Mouse (Mus musculus) hindbrain, embryonic 10.5 days (tissue): ENCODE measurements at regions not wholly inside any gene's neighbourhood (a gene's known extent, or its start where the extent isn't known, plus 50 kb on each side); places are given as distances from the start of the nearest gene placed in this dataset.
A peak's percentile ranks its signal among the peaks of the same experiment; 100 is the strongest.

Experiments used
- DNase-seq: peaks from one replicate; pipeline ENCODE4 v3.0.0-alpha.2; 2017; ENCODE audit warnings: low spot score
- H3K27ac ChIP-seq: fragments of 300-500 bp; sonication (generic); 2 replicates; pipeline ENCODE4 v1.5.1; 2016; ENCODE audit warnings: mild to moderate bottlenecking, moderate library complexity
- H3K27me3 ChIP-seq: fragments of 300-500 bp; sonication (generic); 2 replicates; pipeline ENCODE4 v1.6.1; 2016; ENCODE audit warnings: mild to moderate bottlenecking; ENCODE audit not compliant: poor library complexity, insufficient read depth, severe bottlenecking
- H3K36me3 ChIP-seq: fragments of 300-500 bp; sonication (generic); 2 replicates; pipeline ENCODE4 v1.6.1; 2016; ENCODE audit warnings: mild to moderate bottlenecking, moderate library complexity
- H3K4me1 ChIP-seq: fragments of 300-500 bp; sonication (generic); replicated peaks from 2 replicates; pipeline ENCODE4 v1.6.1; 2016; ENCODE audit warnings: mild to moderate bottlenecking
- H3K4me3 ChIP-seq: fragments of 300-500 bp; sonication (generic); 2 replicates; pipeline ENCODE4 v1.5.1; 2016; ENCODE audit warnings: mild to moderate bottlenecking, moderate library complexity
- H3K9me3 ChIP-seq: fragments of 300-500 bp; sonication (generic); 2 replicates; pipeline ENCODE4 v1.6.1; 2016; ENCODE audit warnings: mild to moderate bottlenecking, moderate library complexity
- WGBS: fragments of 180-500 bp; shearing (Covaris S2); methylation state at CpG from one replicate; pipeline ENCODE4 v1.1.7; 2016; 5-methylcytosine and 5-hydroxymethylcytosine counted together

DNA sequence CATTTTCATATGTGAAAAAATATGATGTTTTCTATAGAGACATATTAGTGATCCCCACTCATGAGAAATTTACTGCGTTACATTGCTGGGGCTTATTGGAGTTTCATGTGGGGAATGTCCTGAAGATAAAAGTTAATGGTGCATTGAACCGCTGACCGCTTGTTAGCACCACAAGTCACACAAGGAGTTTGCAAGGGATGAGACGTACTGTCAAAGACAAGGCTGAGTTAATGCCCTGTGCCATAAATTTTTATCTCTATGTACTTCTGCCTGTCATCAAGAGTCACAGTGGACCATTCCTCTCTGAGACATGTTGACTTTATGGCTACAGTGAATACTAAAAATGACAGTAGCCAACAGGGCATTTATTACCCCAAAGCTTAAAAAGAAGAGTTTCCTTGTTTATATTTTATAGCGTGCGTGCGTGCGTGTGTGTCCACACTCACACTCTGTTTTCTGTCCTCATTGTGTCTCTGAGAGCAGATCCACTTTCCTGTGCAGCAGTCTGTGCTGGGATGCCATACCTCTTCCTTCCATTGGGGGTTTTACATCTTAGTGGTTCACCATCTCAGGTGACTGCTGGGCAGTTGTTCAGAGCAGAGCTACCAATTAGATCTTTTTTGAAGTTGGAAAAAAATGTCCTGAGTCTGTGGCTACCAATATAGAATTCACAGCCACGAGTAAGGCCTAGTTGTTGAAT is 451.4 kb downstream of the 1700129C05Rik start:
- no peaks in the 10 kb centered on the region for H3K36me3 ChIP-seq
- no peaks in the 10 kb centered on the region for H3K4me1 ChIP-seq
- 95% methylated on average over 9 of the region's 9 CpGs for WGBS
- no peaks in the 10 kb centered on the region for H3K27me3 ChIP-seq
- H3K9me3 ChIP-seq = no peaks in the 10 kb centered on the region
- no peak overlapping the region for H3K27ac ChIP-seq
- no peak for DNase-seq
- H3K4me3 ChIP-seq = no peak overlapping the region

- no peak for DNase-seq
- H3K27ac ChIP-seq = no peak overlapping the region
- no peaks in the 10 kb centered on the region for H3K27me3 ChIP-seq
- H3K4me1 ChIP-seq = no peaks in the 10 kb centered on the region
- WGBS = 89% methylated on average over 4 of the region's 4 CpGs
- no peak overlapping the region for H3K4me3 ChIP-seq
- no peaks in the 10 kb centered on the region for H3K36me3 ChIP-seq
- H3K9me3 ChIP-seq = no peaks in the 10 kb centered on the region
Observed at GRCm38 (mm10) chr14:58687814-58688213, 454.9 kb downstream of the 1700129C05Rik start.

GRCm38 (mm10) chr14:58678781-58679180 is 463.9 kb downstream of the 1700129C05Rik start:
- no peak for DNase-seq
- H3K9me3 ChIP-seq = no peaks in the 10 kb centered on the region
- no peak overlapping the region for H3K27ac ChIP-seq
- H3K36me3 ChIP-seq = no peaks in the 10 kb centered on the region
- H3K4me3 ChIP-seq = no peak overlapping the region
- no peaks in the 10 kb centered on the region for H3K27me3 ChIP-seq
- WGBS = 78% methylated on average over 6 of the region's 6 CpGs
- H3K4me1 ChIP-seq = peaks cover 4% of the 10 kb centered on the region

DNA sequence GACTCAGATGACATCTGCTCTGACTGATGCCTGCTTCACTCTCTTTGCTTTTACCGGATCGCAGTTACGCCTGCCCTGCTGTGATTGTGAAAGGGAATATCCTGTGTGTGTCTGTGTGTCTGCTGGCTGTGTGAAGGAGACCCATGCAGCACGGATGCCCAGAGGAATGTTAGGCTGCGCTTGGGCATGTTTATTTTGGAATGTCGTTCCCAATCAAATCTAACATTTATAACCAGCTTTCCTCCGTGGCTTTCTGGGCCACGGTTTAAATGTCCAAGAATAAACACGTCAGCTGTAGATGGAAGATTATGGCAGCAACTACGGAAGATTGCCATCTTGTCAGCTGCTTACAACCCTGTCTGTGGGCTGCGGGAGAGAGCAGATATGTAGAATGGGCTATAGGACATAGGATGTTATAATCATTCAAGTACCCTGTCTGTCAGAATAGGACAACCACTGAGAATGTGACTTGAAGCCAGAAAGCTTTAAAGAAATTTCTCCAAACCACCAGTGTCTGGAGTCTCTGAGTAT is 464.5 kb downstream of the 1700129C05Rik start:
- no peak overlapping the region for H3K4me3 ChIP-seq
- DNase-seq = no peak
- WGBS = 59% methylated on average over 11 of the region's 11 CpGs

GRCm38 (mm10) chr14:58675146-58675545 is 467.5 kb downstream of the 1700129C05Rik start:
- Histone ChIP-seq H3K9me3 (no peaks in the 10 kb centered on the region), H3K4me1 (peaks cover 4% of the 10 kb centered on the region), H3K27ac (no peak overlapping the region), H3K36me3 (no peaks in the 10 kb centered on the region), H3K4me3 (no peak overlapping the region), H3K27me3 (no peaks in the 10 kb centered on the region)
- DNase-seq = no peak
- WGBS = 87% methylated on average over 3 of the region's 3 CpGs

More for the DNA sequence above, 464.5 kb downstream of the 1700129C05Rik start:
- no peak overlapping the region for H3K27ac ChIP-seq
- no peaks in the 10 kb centered on the region for H3K9me3 ChIP-seq
- no peaks in the 10 kb centered on the region for H3K27me3 ChIP-seq
- no peaks in the 10 kb centered on the region for H3K36me3 ChIP-seq
- H3K4me1 ChIP-seq = peaks cover 4% of the 10 kb centered on the region

GRCm38 (mm10) chr14:58663946-58664345 is 478.7 kb downstream of the 1700129C05Rik start:
- no peak for DNase-seq
- H3K27me3 ChIP-seq = no peaks in the 10 kb centered on the region
- H3K27ac ChIP-seq = no peak overlapping the region
- no peaks in the 10 kb centered on the region for H3K9me3 ChIP-seq
- 53% methylated on average over 1 of the region's 1 CpGs for WGBS
- no peaks in the 10 kb centered on the region for H3K36me3 ChIP-seq
- no peak overlapping the region for H3K4me3 ChIP-seq
- H3K4me1 ChIP-seq = peaks cover 6% of the 10 kb centered on the region

- Histone ChIP-seq H3K27me3 (no peaks in the 10 kb centered on the region), H3K9me3 (no peaks in the 10 kb centered on the region), H3K36me3 (no peaks in the 10 kb centered on the region), H3K27ac (no peak overlapping the region), H3K4me1 (peaks cover 10% of the 10 kb centered on the region), H3K4me3 (no peak overlapping the region)
- DNase-seq = no peak
- WGBS = 84% methylated on average over 5 of the region's 5 CpGs
Observed at GRCm38 (mm10) chr14:58662601-58663000, 480.1 kb downstream of the 1700129C05Rik start.

GRCm38 (mm10) chr14:58661416-58661815 is 481.3 kb downstream of the 1700129C05Rik start:
- Histone ChIP-seq H3K4me3 (no peak overlapping the region), H3K27me3 (no peaks in the 10 kb centered on the region), H3K36me3 (no peaks in the 10 kb centered on the region), H3K4me1 (peaks cover 16% of the 10 kb centered on the region), H3K9me3 (no peaks in the 10 kb centered on the region), H3K27ac (no peak overlapping the region)
- 90% methylated on average over 3 of the region's 3 CpGs for WGBS
- DNase-seq = no peak

- H3K27ac ChIP-seq = peak overlapping the region; percentile 67; the same call in 1 of the 2 replicates
- H3K27me3 ChIP-seq = no peaks in the 10 kb centered on the region
- peaks cover 14% of the 10 kb centered on the region for H3K4me1 ChIP-seq
- 56% methylated on average over 2 of the region's 2 CpGs for WGBS
- no peak for DNase-seq
- H3K9me3 ChIP-seq = no peaks in the 10 kb centered on the region
- no peak overlapping the region for H3K4me3 ChIP-seq
- H3K36me3 ChIP-seq = no peaks in the 10 kb centered on the region
Observed at GRCm38 (mm10) chr14:58657263-58657662, 485.4 kb downstream of the 1700129C05Rik start.

DNA sequence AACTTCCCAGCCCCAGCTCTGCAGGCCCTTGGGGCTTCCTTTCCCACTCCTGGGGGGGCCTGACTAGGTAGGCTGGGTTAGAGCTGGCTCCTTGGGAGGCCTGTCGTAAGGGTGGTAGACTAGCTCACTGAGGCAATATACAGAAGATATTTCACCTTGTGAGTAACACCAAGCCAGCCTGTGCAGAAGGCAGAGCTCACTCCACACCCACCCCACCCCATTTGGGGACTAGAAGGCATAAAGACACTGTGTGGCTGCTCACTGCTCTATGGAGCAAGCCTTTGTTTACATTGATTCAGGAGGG is 485.8 kb downstream of the 1700129C05Rik start:
- H3K4me1 ChIP-seq = peaks cover 16% of the 10 kb centered on the region
- H3K9me3 ChIP-seq = no peaks in the 10 kb centered on the region
- H3K27ac ChIP-seq = peak overlapping the region; percentile 67; the same call in 1 of the 2 replicates
- H3K4me3 ChIP-seq = no peak overlapping the region
- H3K27me3 ChIP-seq = no peaks in the 10 kb centered on the region
- H3K36me3 ChIP-seq = no peaks in the 10 kb centered on the region
- 9% methylated on average over 1 of the region's 1 CpGs for WGBS
- no peak for DNase-seq

GRCm38 (mm10) chr14:58656212-58656934 is 486.3 kb downstream of the 1700129C05Rik start:
- DNase-seq = no peak

DNA sequence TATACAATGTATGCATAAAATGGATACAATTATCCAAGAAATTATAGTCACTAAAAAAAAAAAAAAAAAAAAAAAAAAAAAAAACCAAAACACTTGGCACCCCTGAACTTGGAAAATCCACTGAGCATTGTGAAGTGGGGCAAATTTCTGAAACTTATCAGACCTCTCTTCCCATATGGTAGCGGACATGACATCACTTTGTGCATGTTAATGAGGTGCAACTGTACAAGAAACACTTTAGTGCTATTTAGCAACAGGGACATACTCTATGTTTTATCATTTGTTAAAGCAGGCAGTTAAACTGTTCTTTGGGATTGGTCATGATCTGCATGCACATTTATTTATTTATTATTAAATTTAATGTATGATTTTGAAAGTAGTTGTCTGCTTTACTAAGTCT is 489.7 kb downstream of the 1700129C05Rik start:
- Histone ChIP-seq H3K27me3 (no peaks in the 10 kb centered on the region), H3K27ac (no peak overlapping the region), H3K4me3 (no peak overlapping the region), H3K36me3 (no peaks in the 10 kb centered on the region), H3K4me1 (peaks cover 20% of the 10 kb centered on the region), H3K9me3 (no peaks in the 10 kb centered on the region)
- WGBS = 96% methylated on average over 1 of the region's 1 CpGs
- no peak for DNase-seq

More at GRCm38 (mm10) chr14:58656212-58656934, 486.3 kb downstream of the 1700129C05Rik start:
- Histone ChIP-seq H3K4me3 (no peak overlapping the region), H3K36me3 (no peaks in the 10 kb centered on the region), H3K27ac (peak overlapping the region; percentile 67), H3K4me1 (peaks cover 16% of the 10 kb centered on the region), H3K27me3 (no peaks in the 10 kb centered on the region), H3K9me3 (no peaks in the 10 kb centered on the region)
- 14% methylated on average over 4 of the region's 4 CpGs for WGBS

DNA sequence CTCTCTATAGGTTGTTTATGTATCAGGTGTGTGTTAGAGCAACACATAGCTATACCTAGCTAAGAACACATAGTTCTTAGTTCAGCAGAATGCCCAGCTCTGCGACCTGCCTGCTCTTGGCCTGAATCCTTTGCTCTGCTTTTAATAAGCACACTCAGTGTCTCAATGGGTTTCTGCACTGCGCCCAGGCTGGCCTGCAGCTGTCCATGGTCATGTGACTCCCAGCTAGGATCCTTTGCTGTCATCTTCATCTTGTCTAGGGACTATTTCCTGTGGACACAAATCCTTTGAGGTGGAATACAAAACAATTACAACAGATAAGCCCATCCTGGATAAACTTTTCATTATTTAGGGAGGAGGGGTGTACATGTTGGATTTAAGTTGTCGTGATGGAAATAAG is 490.7 kb downstream of the 1700129C05Rik start:
- Histone ChIP-seq H3K36me3 (no peaks in the 10 kb centered on the region), H3K4me1 (peaks cover 15% of the 10 kb centered on the region), H3K27ac (no peak overlapping the region), H3K9me3 (no peaks in the 10 kb centered on the region), H3K4me3 (no peak overlapping the region), H3K27me3 (no peaks in the 10 kb centered on the region; the same call in 1 of the 2 replicates)
- WGBS = 80% methylated on average over 3 of the region's 3 CpGs
- no peak for DNase-seq
